Mouse (Mus musculus) brain, embryonic 14.5 days (tissue): ENCODE measurements around the gene Naa60. TPM values are rescaled to one million over a fixed set of nuclear protein-coding genes. Genes with fewer than 3 reads are reported as not detected.

Experiments
- DNase-seq: peaks from one replicate; pipeline ENCODE4 v3.0.0-alpha.2; 2011; ENCODE audit warnings: low read depth
- CTCF ChIP-seq: fragments of 200-500 bp; IDR thresholded peaks from 2 replicates; pipeline ENCODE4 v1.5.1; 2012; ENCODE audit warnings: inconsistent platforms, mild to moderate bottlenecking, moderate library complexity, borderline replicate concordance; ENCODE audit not compliant: insufficient read depth, insufficient read length; ENCODE audit errors: extremely low read depth
- POLR2A ChIP-seq: fragments of 200-500 bp; IDR thresholded peaks from 2 replicates; pipeline ENCODE4 v1.6.1; 2012; ENCODE audit warnings: mild to moderate bottlenecking, inconsistent platforms, borderline replicate concordance; ENCODE audit not compliant: poor library complexity, insufficient read depth, insufficient read length, severe bottlenecking; ENCODE audit errors: extremely low read depth
- polyA plus RNA-seq: library from polyadenylated mRNA; depleted of rRNA; stranded (reverse); fragments of >200 nt; gene quantifications from 2 replicates; pipeline ENCODE4 v1.2.3, GENCODE M21; 2012

Naa60 gene
- polyA plus RNA-seq, 1 experiment = 84.8 TPM

GRCm38 (mm10) chr16:3852586-3852985 lies 19.6 kb upstream of the Naa60 start:
- no peak for TF ChIP-seq POLR2A
- no peak for TF ChIP-seq CTCF
- DNase-seq = peak; percentile 3

- no peak for DNase-seq
- no peak for TF ChIP-seq POLR2A
- no peak for TF ChIP-seq CTCF
Measured at GRCm38 (mm10) chr16:3854437-3855182, 17.6 kb upstream of the Naa60 start.

DNA sequence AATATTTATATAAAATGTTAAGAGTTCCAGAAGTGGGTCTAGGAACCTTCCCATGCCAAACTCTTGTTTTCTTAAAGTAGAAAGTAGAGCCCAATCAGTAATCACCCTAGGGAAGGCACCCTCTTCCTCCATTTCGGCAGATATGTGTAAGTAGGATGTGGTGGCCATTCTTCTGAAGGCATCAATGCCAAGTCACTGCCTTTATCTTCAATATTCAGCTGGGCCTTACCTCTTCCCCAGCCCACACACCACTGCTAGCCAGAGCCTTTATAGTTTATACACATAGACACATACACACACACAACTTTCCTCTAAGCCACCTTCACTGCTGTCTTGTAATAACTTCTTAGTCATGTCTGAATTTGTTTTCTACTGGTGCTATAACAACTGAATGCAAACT lies 16.4 kb upstream of the Naa60 start:
- DNase-seq = no peak
- TF ChIP-seq CTCF (no peak), POLR2A (no peak)

- TF ChIP-seq POLR2A (no peak), CTCF (no peak)
- DNase-seq = no peak
Measured at GRCm38 (mm10) chr16:3859254-3859653, 12.9 kb upstream of the Naa60 start.

- TF ChIP-seq CTCF (no peak), POLR2A (no peak)
Measured at GRCm38 (mm10) chr16:3871815-3872214, 360 bp upstream of the Naa60 start.

GRCm38 (mm10) chr16:3876346-3876745 lies 4.2 kb downstream of the Naa60 start:
- no peak for TF ChIP-seq POLR2A
- TF ChIP-seq CTCF = no peak
- DNase-seq = no peak

More at GRCm38 (mm10) chr16:3871815-3872214, 360 bp upstream of the Naa60 start:
- no peak for DNase-seq

DNA sequence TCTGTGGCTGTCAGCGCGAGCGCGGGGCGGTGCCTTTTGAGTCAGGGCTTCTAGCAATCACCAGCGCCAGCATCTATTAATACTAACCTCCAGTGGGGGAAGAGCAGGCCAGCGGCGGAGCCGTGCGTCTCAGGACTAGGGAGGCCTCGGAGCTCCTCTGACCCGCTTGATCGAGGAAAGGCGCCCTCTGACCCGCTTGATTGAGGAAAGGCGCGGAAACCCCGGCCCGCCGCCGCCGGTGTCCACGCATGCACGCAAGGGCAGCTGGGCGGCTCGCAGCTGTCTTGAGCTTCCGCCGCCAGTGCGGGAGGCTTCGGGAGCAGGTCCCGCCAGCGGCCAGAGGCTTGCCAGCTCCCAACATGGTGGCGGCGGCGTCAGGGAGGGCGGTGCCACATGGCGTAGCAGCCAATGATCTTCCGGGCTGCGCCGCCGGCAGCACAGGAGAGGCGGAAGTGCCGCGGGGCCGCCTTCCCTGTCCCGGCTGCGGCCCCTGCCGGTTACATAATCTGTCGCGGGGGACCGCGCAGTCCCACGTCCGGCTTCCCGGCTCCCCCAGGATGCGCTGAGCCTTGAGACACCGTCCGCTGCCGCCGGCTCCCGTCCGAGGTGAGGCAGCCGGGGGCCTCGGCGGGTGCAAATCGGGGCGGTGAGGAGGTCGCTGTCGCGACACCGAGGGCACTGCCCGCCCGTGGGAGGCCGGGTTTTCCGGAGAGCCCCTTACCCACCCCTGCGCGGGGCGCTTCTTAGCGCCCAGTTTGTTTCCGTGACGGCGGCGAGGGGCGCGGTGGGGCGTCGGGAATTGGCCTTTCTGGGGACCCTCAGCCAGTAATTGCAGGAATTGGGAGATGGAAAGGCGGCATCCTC lies 12.3 kb downstream of the Naa60 start, which contains the start of the genes Zfp597 and Gm20695:
TSS of gene Zfp597 (minus strand) at position 361 of the 864 bp plus-strand sequence.
TSS of gene Gm20695 (plus strand) at position 448 of the 864 bp plus-strand sequence.
- DNase-seq = peak; percentile 98

DNA sequence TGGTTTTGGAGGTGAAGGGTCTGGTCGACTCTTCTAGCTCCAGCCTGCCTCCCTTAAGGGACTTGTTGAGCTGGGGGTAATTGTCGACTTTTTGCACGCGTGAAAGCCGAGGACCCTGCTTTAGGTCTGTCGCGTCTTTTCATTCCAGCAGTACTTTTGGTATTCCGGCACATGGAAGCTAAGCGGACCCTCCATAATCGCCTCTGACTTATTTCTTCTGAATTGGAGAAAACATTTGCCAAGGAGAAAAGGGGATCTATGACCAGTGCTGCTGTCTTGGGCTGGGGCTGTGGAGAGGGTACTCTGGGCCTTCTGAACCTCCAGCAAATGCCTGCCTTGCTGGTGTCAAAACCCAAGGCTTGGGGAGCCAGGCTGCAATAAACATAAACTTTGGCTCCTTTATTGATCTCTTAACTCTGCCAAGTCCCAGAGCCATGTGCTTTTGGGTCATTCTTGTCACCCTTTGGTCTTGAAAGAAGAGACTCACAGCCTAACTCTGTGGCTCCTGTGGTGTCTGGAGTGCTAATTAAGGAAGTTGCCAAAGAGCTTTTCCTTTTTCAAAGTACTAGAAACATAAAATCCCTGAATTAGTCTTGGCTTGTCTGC lies 13.0 kb downstream of the Naa60 start:
- no peak for DNase-seq
- no peak for TF ChIP-seq POLR2A
- TF ChIP-seq CTCF = no peak

More for the DNA sequence above, 12.3 kb downstream of the Naa60 start, which contains the start of the genes Zfp597 and Gm20695:
- peak; percentile 41; the same call in 1 of the 2 replicates for TF ChIP-seq POLR2A
- peak; percentile 23; the same call in 1 of the 2 replicates for TF ChIP-seq CTCF

GRCm38 (mm10) chr16:3891621-3892295 lies 19.6 kb downstream of the Naa60 start:
- no peak for DNase-seq
- TF ChIP-seq CTCF = no peak
- no peak for TF ChIP-seq POLR2A

DNA sequence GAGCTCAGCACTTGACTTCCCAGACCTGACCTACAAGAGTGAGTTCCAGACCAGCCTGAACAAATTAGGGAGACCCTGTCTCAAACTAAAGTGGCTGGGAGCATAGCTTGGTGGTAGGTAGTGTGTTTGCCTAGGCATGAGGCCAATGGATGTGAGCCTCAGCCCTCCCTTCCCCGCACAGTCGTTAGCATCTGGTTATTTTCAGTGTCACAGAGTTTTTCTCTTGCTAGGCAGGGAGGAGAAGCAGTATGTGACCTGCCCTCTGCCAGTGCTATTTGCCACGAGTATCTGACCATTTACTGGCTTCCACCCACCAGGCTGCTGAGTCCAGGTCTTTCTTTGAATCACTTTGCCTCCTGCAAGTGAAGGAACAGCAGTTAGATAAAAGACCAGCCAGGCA lies 21.6 kb downstream of the Naa60 start:
- TF ChIP-seq CTCF (no peak), POLR2A (no peak)
- no peak for DNase-seq
